Mouse (Mus musculus): ENCODE measurements around the gene Tom1. TPM values are rescaled to one million over a fixed set of nuclear protein-coding genes. Genes with fewer than 3 reads are reported as not detected.

Tom1 gene
- polyA plus RNA-seq (2014; fragmentation: Nextera tagmentation; extraction: Ambion mirVana): 26.3 and 32.4 TPM in 2 replicates

- DNase-seq (ENCODE audit: low spot score) (peak; percentile 99), ATAC-seq (replicated peaks; ENCODE audit: insufficient number of reproducible peaks, low FRiP score, low TSS enrichment, low read depth) (peak; percentile 97)
- Histone ChIP-seq H3K9me3 (replicated peaks; ENCODE audit: control insufficient read depth, low read length) (no peaks in the 10 kb centered on the region), H3K27me3 (ENCODE audit: control insufficient read depth, insufficient read depth, low read length) (no peaks in the 10 kb centered on the region), H3K9ac (replicated peaks; ENCODE audit: low read length) (peak within 1 kb of the TSS; percentile 63), H3K4me1 (ENCODE audit: control insufficient read depth, insufficient read depth, low read length) (no peaks in the 10 kb centered on the region; the same call in 1 of the 2 replicates), H3K36me3 (replicated peaks; ENCODE audit: control insufficient read depth, insufficient read depth, low read depth, low read length) (no peaks in the 10 kb centered on the region; the same call in 1 of the 2 replicates), H3K4me2 (ENCODE audit: low read depth, low read length) (peak within 1 kb of the TSS; percentile 58), H3K4me3 (ENCODE audit: low read depth, low read length) (peak within 1 kb of the TSS; percentile 62), H3K27ac (replicated peaks; ENCODE audit: low read depth, low read length) (peak within 1 kb of the TSS; percentile 39; the same call in 1 of the 2 replicates)
- WGBS: under 1% methylated on average over 62 of the region's 62 CpGs
Measured at GRCm38 (mm10) chr8:75033511-75034243, at the start of gene Tom1. Gene Tom1, plus strand, starts transcription at chr8:75033705.

GRCm38 (mm10) chr8:74987436-74987835 is 46.1 kb upstream of the Tom1 start:
- ATAC-seq (replicated peaks; ENCODE audit: insufficient number of reproducible peaks, low FRiP score, low TSS enrichment, low read depth) (no peak), DNase-seq (ENCODE audit: low spot score) (no peak)
- Histone ChIP-seq H3K27me3 (ENCODE audit: control insufficient read depth, insufficient read depth, low read length) (no peaks in the 10 kb centered on the region), H3K4me1 (ENCODE audit: control insufficient read depth, insufficient read depth, low read length) (no peaks in the 10 kb centered on the region), H3K4me3 (ENCODE audit: low read depth, low read length) (no peak overlapping the region), H3K9me3 (replicated peaks; ENCODE audit: control insufficient read depth, low read length) (no peaks in the 10 kb centered on the region), H3K36me3 (replicated peaks; ENCODE audit: control insufficient read depth, insufficient read depth, low read depth, low read length) (no peaks in the 10 kb centered on the region), H3K9ac (replicated peaks; ENCODE audit: low read length) (no peak overlapping the region), H3K4me2 (ENCODE audit: low read depth, low read length) (no peak overlapping the region), H3K27ac (replicated peaks; ENCODE audit: low read depth, low read length) (no peak overlapping the region)
- WGBS: 87% methylated on average over 5 of the region's 5 CpGs

- DNase-seq (ENCODE audit: low spot score) (no peak), ATAC-seq (replicated peaks; ENCODE audit: insufficient number of reproducible peaks, low FRiP score, low TSS enrichment, low read depth) (no peak)
- Histone ChIP-seq H3K9ac (replicated peaks; ENCODE audit: low read length) (no peak overlapping the region; the same call in 1 of the 2 replicates), H3K4me3 (ENCODE audit: low read depth, low read length) (no peak overlapping the region), H3K36me3 (replicated peaks; ENCODE audit: control insufficient read depth, insufficient read depth, low read depth, low read length) (no peaks in the 10 kb centered on the region), H3K4me2 (ENCODE audit: low read depth, low read length) (no peak overlapping the region), H3K27me3 (ENCODE audit: control insufficient read depth, insufficient read depth, low read length) (no peaks in the 10 kb centered on the region), H3K27ac (replicated peaks; ENCODE audit: low read depth, low read length) (no peak overlapping the region), H3K4me1 (ENCODE audit: control insufficient read depth, insufficient read depth, low read length) (no peaks in the 10 kb centered on the region), H3K9me3 (replicated peaks; ENCODE audit: control insufficient read depth, low read length) (no peaks in the 10 kb centered on the region)
- 17% methylated on average over 15 of the region's 15 CpGs for WGBS
Measured at GRCm38 (mm10) chr8:74990021-74990420, 43.5 kb upstream of the Tom1 start.

GRCm38 (mm10) chr8:74993081-74993474 is 40.4 kb upstream of the Tom1 start, which contains the start of gene Hmgxb4:
Gene Hmgxb4, plus strand, starts transcription at chr8:74993356.
- Histone ChIP-seq H3K4me2 (ENCODE audit: low read depth, low read length) (peak within 1 kb of the TSS; percentile 51), H3K9ac (replicated peaks; ENCODE audit: low read length) (peak within 1 kb of the TSS; percentile 100), H3K36me3 (replicated peaks; ENCODE audit: control insufficient read depth, insufficient read depth, low read depth, low read length) (no peaks in the 10 kb centered on the region), H3K9me3 (replicated peaks; ENCODE audit: control insufficient read depth, low read length) (no peaks in the 10 kb centered on the region), H3K4me1 (ENCODE audit: control insufficient read depth, insufficient read depth, low read length) (no peaks in the 10 kb centered on the region), H3K27ac (replicated peaks; ENCODE audit: low read depth, low read length) (peak within 1 kb of the TSS; percentile 95), H3K4me3 (ENCODE audit: low read depth, low read length) (peak within 1 kb of the TSS; percentile 87), H3K27me3 (ENCODE audit: control insufficient read depth, insufficient read depth, low read length) (no peaks in the 10 kb centered on the region)
- DNase-seq (ENCODE audit: low spot score) (peak; percentile 5), ATAC-seq (replicated peaks; ENCODE audit: insufficient number of reproducible peaks, low FRiP score, low TSS enrichment, low read depth) (no peak)
- WGBS: 16% methylated on average over 8 of the region's 8 CpGs

GRCm38 (mm10) chr8:74993475-74994451 is 39.7 kb upstream of the Tom1 start:
- no peaks in the 10 kb centered on the region for H3K36me3 ChIP-seq (replicated peaks; ENCODE audit: control insufficient read depth, insufficient read depth, low read depth, low read length)
- no peaks in the 10 kb centered on the region for H3K27me3 ChIP-seq (ENCODE audit: control insufficient read depth, insufficient read depth, low read length)
- DNase-seq (ENCODE audit: low spot score): peak; percentile 94
- peak overlapping the region; percentile 100 for H3K9ac ChIP-seq (replicated peaks; ENCODE audit: low read length)
- H3K4me2 ChIP-seq (ENCODE audit: low read depth, low read length): peak overlapping the region; percentile 51
- peak overlapping the region; percentile 87 for H3K4me3 ChIP-seq (ENCODE audit: low read depth, low read length)
- H3K4me1 ChIP-seq (ENCODE audit: control insufficient read depth, insufficient read depth, low read length): no peaks in the 10 kb centered on the region
- no peaks in the 10 kb centered on the region for H3K9me3 ChIP-seq (replicated peaks; ENCODE audit: control insufficient read depth, low read length)
- peak overlapping the region; percentile 95 for H3K27ac ChIP-seq (replicated peaks; ENCODE audit: low read depth, low read length)
- peak; percentile 93 for ATAC-seq (replicated peaks; ENCODE audit: insufficient number of reproducible peaks, low FRiP score, low TSS enrichment, low read depth)
- WGBS: 1% methylated on average over 80 of the region's 111 CpGs

- no peaks in the 10 kb centered on the region for H3K4me1 ChIP-seq (ENCODE audit: control insufficient read depth, insufficient read depth, low read length)
- no peaks in the 10 kb centered on the region for H3K9me3 ChIP-seq (replicated peaks; ENCODE audit: control insufficient read depth, low read length)
- DNase-seq (ENCODE audit: low spot score) (peak; percentile 46), ATAC-seq (replicated peaks; ENCODE audit: insufficient number of reproducible peaks, low FRiP score, low TSS enrichment, low read depth) (peak; percentile 32; the same call in 1 of the 2 replicates)
- no peaks in the 10 kb centered on the region for H3K27me3 ChIP-seq (ENCODE audit: control insufficient read depth, insufficient read depth, low read length)
- 8% methylated on average over 7 of the region's 7 CpGs for WGBS
- no peak overlapping the region for H3K27ac ChIP-seq (replicated peaks; ENCODE audit: low read depth, low read length)
- H3K36me3 ChIP-seq (replicated peaks; ENCODE audit: control insufficient read depth, insufficient read depth, low read depth, low read length): no peaks in the 10 kb centered on the region; the same call in 1 of the 2 replicates
- peak overlapping the region; percentile 100 for H3K9ac ChIP-seq (replicated peaks; ENCODE audit: low read length)
- peak overlapping the region; percentile 51 for H3K4me2 ChIP-seq (ENCODE audit: low read depth, low read length)
- peak overlapping the region; percentile 87 for H3K4me3 ChIP-seq (ENCODE audit: low read depth, low read length)
Measured at GRCm38 (mm10) chr8:74994540-74994939, 39.0 kb upstream of the Tom1 start.

- H3K27me3 ChIP-seq (ENCODE audit: control insufficient read depth, insufficient read depth, low read length): no peaks in the 10 kb centered on the region
- ATAC-seq (replicated peaks; ENCODE audit: insufficient number of reproducible peaks, low FRiP score, low TSS enrichment, low read depth) (no peak), DNase-seq (ENCODE audit: low spot score) (no peak)
- no peak overlapping the region for H3K9ac ChIP-seq (replicated peaks; ENCODE audit: low read length)
- H3K4me3 ChIP-seq (ENCODE audit: low read depth, low read length): no peak overlapping the region
- H3K4me2 ChIP-seq (ENCODE audit: low read depth, low read length): no peak overlapping the region
- H3K36me3 ChIP-seq (replicated peaks; ENCODE audit: control insufficient read depth, insufficient read depth, low read depth, low read length): peaks cover 9% of the 10 kb centered on the region
- H3K9me3 ChIP-seq (replicated peaks; ENCODE audit: control insufficient read depth, low read length): no peaks in the 10 kb centered on the region
- H3K4me1 ChIP-seq (ENCODE audit: control insufficient read depth, insufficient read depth, low read length): no peaks in the 10 kb centered on the region
- WGBS: 94% methylated on average over 3 of the region's 3 CpGs
- no peak overlapping the region for H3K27ac ChIP-seq (replicated peaks; ENCODE audit: low read depth, low read length)
Measured at GRCm38 (mm10) chr8:75000431-75000830, 33.1 kb upstream of the Tom1 start.
